In genomic region chr2:71540611-71541417, GRCm38 (mm10) we compare ENCODE assay signal across 8 mouse cellular contexts. TPM values are rescaled to one million over a fixed set of nuclear protein-coding genes. Genes with fewer than 3 reads are reported as not detected.
DNase-seq lines count a peak whose midpoint lies in the region; ATAC-seq and TF ChIP-seq lines count a peak whose summit lies in the region.

No protein-coding gene starts in this region.

- H3K36me3 ChIP-seq in heart, embryonic 12.5 days, result no peaks in the 10 kb centered on the region
- no peaks in the 10 kb centered on the region for H3K36me3 ChIP-seq in heart, postnatal 0 days (replicated peaks; ENCODE audit: control insufficient read depth, insufficient read depth, low read length)
- no peaks in the 10 kb centered on the region for H3K36me3 ChIP-seq in midbrain, embryonic 16.5 days (ENCODE audit: control insufficient read depth, insufficient read depth, low read length)

- no peak overlapping the region for H3K9ac ChIP-seq in heart, embryonic 12.5 days
- no peak overlapping the region for H3K9ac ChIP-seq in heart, postnatal 0 days (replicated peaks; ENCODE audit: low read depth, low read length)
- no peak overlapping the region for H3K9ac ChIP-seq in midbrain, embryonic 16.5 days (ENCODE audit: low read depth, low read length)

- H3K27ac ChIP-seq in heart, embryonic 12.5 days (ENCODE audit: poor library complexity, severe bottlenecking), result no peak overlapping the region
- H3K27ac ChIP-seq in heart, postnatal 0 days (ENCODE audit: low read depth), result no peak overlapping the region
- peak overlapping the region; percentile 43 for H3K27ac ChIP-seq in midbrain, embryonic 16.5 days (ENCODE audit: low read length)

- TF ChIP-seq EP300 in heart, postnatal 0 days (IDR thresholded peaks at IDR 0.05; ENCODE audit: low read depth), result no peak

- no peak for TF ChIP-seq CTCF in heart, postnatal 0 days (IDR thresholded peaks at IDR 0.05; ENCODE audit: low read depth)

- H3K9me3 ChIP-seq in heart, embryonic 12.5 days (replicated peaks), result no peaks in the 10 kb centered on the region
- H3K9me3 ChIP-seq in heart, postnatal 0 days (replicated peaks; ENCODE audit: control insufficient read depth, low read length), result no peaks in the 10 kb centered on the region
- no peaks in the 10 kb centered on the region for H3K9me3 ChIP-seq in midbrain, embryonic 16.5 days (replicated peaks; ENCODE audit: control insufficient read depth, low read length, poor library complexity, severe bottlenecking)

- no peak for DNase-seq in heart, postnatal 4 days
- peak; percentile 79 for DNase-seq in NIH3T3 (ENCODE audit: low read depth)
- no peak for DNase-seq in heart, postnatal 0 days (ENCODE audit: low spot score)
- no peak for DNase-seq in frontal cortex, adult 2 months (ENCODE audit: extremely low spot score in 1 of 2, low spot score in 1 of 2)
- no peak for DNase-seq in urinary bladder, postnatal 10 days (ENCODE audit: low spot score)
- DNase-seq in left cerebral cortex, postnatal 4 days, result no peak

- H3K4me1 ChIP-seq in heart, embryonic 12.5 days (replicated peaks), result peaks cover 51% of the 10 kb centered on the region
- H3K4me1 ChIP-seq in heart, postnatal 0 days (ENCODE audit: control insufficient read depth, insufficient read depth), result 0 out of 2 replicates have a peak, but pooled peaks cover 5% of the 10 kb centered on the region
- H3K4me1 ChIP-seq in midbrain, embryonic 16.5 days (ENCODE audit: control insufficient read depth, insufficient read depth, low read length), result peaks cover 3% of the 10 kb centered on the region

- peak overlapping the region; percentile 21 for H3K4me3 ChIP-seq in heart, embryonic 12.5 days
- peak overlapping the region; percentile 24 for H3K4me3 ChIP-seq in heart, postnatal 0 days (ENCODE audit: low read depth, low read length)
- peak overlapping the region; percentile 1; the same call in 1 of the 2 replicates for H3K4me3 ChIP-seq in midbrain, embryonic 16.5 days (ENCODE audit: low read depth, low read length)

- intact Hi-C loops in left cerebral cortex, postnatal 4 days (cut with DNase I), result loop anchor here (10.0 kb wide), 1 partner anchor 296 kb away; no protein-coding TSS in a partner anchor

- peaks cover 92% of the 10 kb centered on the region for H3K27me3 ChIP-seq in heart, embryonic 12.5 days (replicated peaks)
- peaks cover 100% of the 10 kb centered on the region for H3K27me3 ChIP-seq in heart, postnatal 0 days (ENCODE audit: control insufficient read depth, insufficient read depth, low read length)
- peaks cover 34% of the 10 kb centered on the region for H3K27me3 ChIP-seq in midbrain, embryonic 16.5 days (ENCODE audit: control insufficient read depth, insufficient read depth, low read depth, low read length)

- peak overlapping the region; percentile 55 for H3K4me2 ChIP-seq in heart, embryonic 12.5 days
- H3K4me2 ChIP-seq in heart, postnatal 0 days (ENCODE audit: low read depth, low read length), result peak overlapping the region; percentile 16
- peak overlapping the region; percentile 38 for H3K4me2 ChIP-seq in midbrain, embryonic 16.5 days (ENCODE audit: low read length)

- WGBS in heart, embryonic 12.5 days, result under 1% methylated on average over 46 of the region's 48 CpGs
- 2% methylated on average over 48 of the region's 48 CpGs for WGBS in heart, postnatal 0 days
- under 1% methylated on average over 41 of the region's 48 CpGs for WGBS in midbrain, embryonic 16.5 days

- ATAC-seq in heart, embryonic 12.5 days (ENCODE audit: insufficient number of reproducible peaks, low FRiP score), result no peak
- no peak for ATAC-seq in heart, postnatal 0 days (ENCODE audit: insufficient read depth, low read depth)
- ATAC-seq in midbrain, embryonic 16.5 days, result no peak

RNA-seq across cellular contexts. Expression of gene Dlx2, which starts 5.7 kb away (rescaled TPM):
- 0.39 and 0.68 TPM in 2 replicates for polyA plus RNA-seq in heart, embryonic 12.5 days (2016; fragmentation: Nextera tagmentation; extraction: Ambion mirVana)
- under 1 TPM in 1 of 2 experiments, not detected in 1; 0.11 TPM for total RNA-seq in heart, postnatal 4 days (2021)
- 1.1 TPM in 1 of 2 replicates, not detected in the other for total RNA-seq in heart, postnatal 0 days (2014; rRNA removed; ENCODE audit: low replicate concordance)
- polyA plus RNA-seq in heart, postnatal 0 days (2015; fragmentation: Nextera tagmentation; extraction: Ambion mirVana), result not detected in 2 replicates
- polyA plus RNA-seq in midbrain, embryonic 16.5 days (2015; fragmentation: Nextera tagmentation; extraction: Ambion mirVana), result 4.5 and 10.9 TPM in 2 replicates
- 25.4 and 28.1 TPM in 2 replicates for polyA plus RNA-seq in frontal cortex, adult 2 months (2012; rRNA removed)
- total RNA-seq in left cerebral cortex, postnatal 4 days (2021), result 10 to 100 TPM; 20.6 to 22.4 TPM

RNA-seq across cellular contexts. Expression of gene Dlx1, which starts 12.9 kb away (rescaled TPM):
- 0.08 and 0.47 TPM in 2 replicates for polyA plus RNA-seq in heart, embryonic 12.5 days (2016; fragmentation: Nextera tagmentation; extraction: Ambion mirVana)
- under 1 TPM; 0.14 to 0.43 TPM for total RNA-seq in heart, postnatal 4 days (2021)
- not detected in 2 replicates for total RNA-seq in heart, postnatal 0 days (2014; rRNA removed; ENCODE audit: low replicate concordance)
- polyA plus RNA-seq in heart, postnatal 0 days (2015; fragmentation: Nextera tagmentation; extraction: Ambion mirVana), result 0.05 TPM in 1 of 2 replicates, not detected in the other
- polyA plus RNA-seq in midbrain, embryonic 16.5 days (2015; fragmentation: Nextera tagmentation; extraction: Ambion mirVana), result 31.5 and 55.5 TPM in 2 replicates
- 180 and 198 TPM in 2 replicates for polyA plus RNA-seq in frontal cortex, adult 2 months (2012; rRNA removed)
- total RNA-seq in left cerebral cortex, postnatal 4 days (2021), result 10 to 100 TPM; 52.3 to 63.1 TPM

Comparison
In these comparisons a context has a peak if more than half of its experiments do, and no peak if none do; other contexts are left out.
1. RNA of gene Dlx1, which starts 12.9 kb away (polyA plus RNA-seq): 180 to 198 TPM in frontal cortex, adult 2 months and 31.5 to 55.5 TPM in midbrain, embryonic 16.5 days; 0.08 to 0.47 TPM in heart, embryonic 12.5 days and 0.05 TPM in heart, postnatal 0 days; every median in the first group is over 10 times any median in the second.
2. Peak in every context shown above with its lines, with median percentiles within 50 percentile points of each other: H3K4me2 ChIP-seq and H3K4me3 ChIP-seq.